Comparison of ENCODE assay signal across 9 mouse cellular contexts in the genomic region with DNA sequence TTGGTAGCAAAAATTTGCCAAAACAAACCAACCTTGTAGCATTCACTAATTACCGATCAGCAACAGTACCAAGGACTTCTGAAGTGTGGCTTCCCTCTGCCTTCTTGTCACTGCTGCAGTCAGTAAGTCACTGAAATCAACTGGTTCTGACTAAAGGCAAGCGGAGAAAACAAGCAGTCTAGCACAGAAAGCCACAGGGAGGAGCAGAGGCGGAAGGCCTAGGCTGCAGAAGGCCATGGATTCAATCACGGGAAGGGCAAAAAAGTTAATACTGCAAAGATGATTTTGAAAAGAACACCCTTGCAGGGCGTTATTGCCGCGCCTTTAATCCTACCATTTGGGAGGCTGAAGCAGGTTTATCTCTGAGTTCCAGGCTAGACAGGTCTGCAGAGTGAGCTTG. TPM values are rescaled to one million over a fixed set of nuclear protein-coding genes. Genes with fewer than 3 reads are reported as not detected.
A peak's percentile ranks its signal among the peaks of the same experiment; 100 is the strongest.
DNase-seq lines count a peak whose midpoint lies in the region; ATAC-seq and TF ChIP-seq lines count a peak whose summit lies in the region.
"Had no signal": no experiment of that assay in that cellular context is flagged by ENCODE, and none has a peak within 500 bp of the region (broad histone marks: within the 10 kb centered on the region; RNA-seq: fewer than 3 reads in every experiment).

No protein-coding gene starts in this region.

- H3K36me3 ChIP-seq in forebrain, embryonic 10.5 days (replicated peaks), result peaks cover 60% of the 10 kb centered on the region
- H3K36me3 ChIP-seq in forebrain, postnatal 0 days (ENCODE audit: insufficient read depth), result peaks cover 13% of the 10 kb centered on the region
- H3K36me3 ChIP-seq in lung, embryonic 16.5 days (ENCODE audit: control insufficient read depth, insufficient read depth, low read length), result peaks cover 13% of the 10 kb centered on the region; the same call in 1 of the 2 replicates
- peaks cover 11% of the 10 kb centered on the region for H3K36me3 ChIP-seq in intestine, postnatal 0 days (ENCODE audit: control insufficient read depth, insufficient read depth)
- peaks cover 21% of the 10 kb centered on the region for H3K36me3 ChIP-seq in stomach, embryonic 14.5 days (ENCODE audit: control insufficient read depth, insufficient read depth, low read length)

- TF ChIP-seq CTCF in forebrain, postnatal 0 days (IDR thresholded peaks at IDR 0.05; ENCODE audit: low read depth), result no peak
- TF ChIP-seq CTCF in intestine, postnatal 0 days (IDR thresholded peaks at IDR 0.05; ENCODE audit: low read depth), result no peak

- no peak overlapping the region for H3K4me2 ChIP-seq in forebrain, postnatal 0 days (ENCODE audit: low read depth)
- H3K4me2 ChIP-seq in lung, embryonic 16.5 days (ENCODE audit: low read depth, low read length), result peak overlapping the region; percentile 94; the same call in 1 of the 2 replicates
- peak overlapping the region; percentile 79 for H3K4me2 ChIP-seq in intestine, postnatal 0 days (replicated peaks; ENCODE audit: low read depth)
- H3K4me2 ChIP-seq in stomach, embryonic 14.5 days (replicated peaks; ENCODE audit: low read depth, low read length), result peak overlapping the region; percentile 81

- no peak for ATAC-seq in forebrain, postnatal 0 days
- no peak for ATAC-seq in lung, embryonic 16.5 days (ENCODE audit: low read depth)
- no peak for ATAC-seq in intestine, postnatal 0 days
- ATAC-seq in stomach, embryonic 14.5 days (ENCODE audit: insufficient number of reproducible peaks, insufficient read depth, low FRiP score, low read depth), result no peak

- no peaks in the 10 kb centered on the region for H3K9me3 ChIP-seq in forebrain, embryonic 10.5 days
- H3K9me3 ChIP-seq in forebrain, postnatal 0 days (ENCODE audit: low read length), result no peaks in the 10 kb centered on the region
- H3K9me3 ChIP-seq in lung, embryonic 16.5 days (ENCODE audit: control insufficient read depth, low read length), result no peaks in the 10 kb centered on the region
- no peaks in the 10 kb centered on the region for H3K9me3 ChIP-seq in intestine, postnatal 0 days (ENCODE audit: control insufficient read depth)
- no peaks in the 10 kb centered on the region for H3K9me3 ChIP-seq in stomach, embryonic 14.5 days (ENCODE audit: control insufficient read depth, low read depth, low read length)

- peaks cover 22% of the 10 kb centered on the region for H3K4me1 ChIP-seq in forebrain, embryonic 10.5 days
- H3K4me1 ChIP-seq in forebrain, postnatal 0 days (ENCODE audit: insufficient read depth), result peaks cover 6% of the 10 kb centered on the region
- H3K4me1 ChIP-seq in lung, embryonic 16.5 days (replicated peaks; ENCODE audit: control insufficient read depth, insufficient read depth, low read length), result peaks cover 10% of the 10 kb centered on the region; the same call in 1 of the 2 replicates
- no peaks in the 10 kb centered on the region for H3K4me1 ChIP-seq in intestine, postnatal 0 days (replicated peaks; ENCODE audit: control insufficient read depth, insufficient read depth, low read length)
- H3K4me1 ChIP-seq in stomach, embryonic 14.5 days (ENCODE audit: control insufficient read depth, insufficient read depth, low read length), result peaks cover 11% of the 10 kb centered on the region

- no peak for DNase-seq in forebrain, embryonic 10.5 days (ENCODE audit: extremely low spot score, low spot score)
- DNase-seq in forebrain, postnatal 0 days, result no peak
- DNase-seq in lung, postnatal 36 days, result no peak
- DNase-seq in spleen, postnatal 14 days (ENCODE audit: low spot score in 2 of 2), result no peak
- DNase-seq in cerebellum, adult 9-11 months, result no peak
- DNase-seq: B cell, adult 2 months had no signal

- H3K9ac ChIP-seq in forebrain, postnatal 0 days, result no peak overlapping the region
- no peak overlapping the region for H3K9ac ChIP-seq in lung, embryonic 16.5 days (ENCODE audit: low read length)
- H3K9ac ChIP-seq in intestine, postnatal 0 days (ENCODE audit: low read depth, low read length), result peak overlapping the region; percentile 12
- H3K9ac ChIP-seq in stomach, embryonic 14.5 days (replicated peaks; ENCODE audit: low read depth, low read length), result 0 out of 2 replicates have a peak overlapping the region, but pooled peaks have one; percentile 96

- peak overlapping the region; percentile 68 for H3K4me3 ChIP-seq in forebrain, embryonic 10.5 days
- H3K4me3 ChIP-seq in forebrain, postnatal 0 days (ENCODE audit: low read depth, low read length), result no peak overlapping the region
- H3K4me3 ChIP-seq in lung, embryonic 16.5 days (ENCODE audit: low read length), result peak overlapping the region; percentile 87
- H3K4me3 ChIP-seq in intestine, postnatal 0 days (ENCODE audit: low read depth, low read length), result peak overlapping the region; percentile 78; the same call in 1 of the 2 replicates
- no peak overlapping the region for H3K4me3 ChIP-seq in stomach, embryonic 14.5 days (ENCODE audit: low read depth, low read length)

- no peak overlapping the region for H3K27ac ChIP-seq in forebrain, embryonic 10.5 days
- H3K27ac ChIP-seq in forebrain, postnatal 0 days (ENCODE audit: low read depth, low read length), result no peak overlapping the region
- no peak overlapping the region for H3K27ac ChIP-seq in lung, embryonic 16.5 days (ENCODE audit: low read length)
- no peak overlapping the region for H3K27ac ChIP-seq in intestine, postnatal 0 days (ENCODE audit: low read depth, low read length)
- no peak overlapping the region for H3K27ac ChIP-seq in stomach, embryonic 14.5 days (ENCODE audit: low read length)

- 89% methylated on average over 7 of the region's 7 CpGs for WGBS in forebrain, embryonic 10.5 days
- WGBS in forebrain, postnatal 0 days, result 89% methylated on average over 7 of the region's 7 CpGs
- WGBS in lung, embryonic 16.5 days, result 80% methylated on average over 7 of the region's 7 CpGs
- 68% methylated on average over 7 of the region's 7 CpGs for WGBS in intestine, postnatal 0 days
- 85% methylated on average over 7 of the region's 7 CpGs for WGBS in stomach, embryonic 14.5 days

- H3K27me3 ChIP-seq in forebrain, embryonic 10.5 days (ENCODE audit: poor library complexity, severe bottlenecking), result no peaks in the 10 kb centered on the region
- H3K27me3 ChIP-seq in forebrain, postnatal 0 days (ENCODE audit: insufficient read depth, low read length), result no peaks in the 10 kb centered on the region
- H3K27me3 ChIP-seq in lung, embryonic 16.5 days (ENCODE audit: control insufficient read depth, insufficient read depth, low read depth, low read length), result no peaks in the 10 kb centered on the region
- H3K27me3 ChIP-seq in intestine, postnatal 0 days (replicated peaks; ENCODE audit: control insufficient read depth, insufficient read depth, low read length), result no peaks in the 10 kb centered on the region
- no peaks in the 10 kb centered on the region for H3K27me3 ChIP-seq in stomach, embryonic 14.5 days (ENCODE audit: control insufficient read depth, insufficient read depth, low read length)

RNA-seq across cellular contexts. Expression of a gene that starts 2.1 kb away (rescaled TPM):
- 294 and 298 TPM in 2 replicates for polyA plus RNA-seq in forebrain, embryonic 10.5 days (2016; fragmentation: Nextera tagmentation; extraction: Ambion mirVana)
- 181 and 195 TPM in 2 replicates for total RNA-seq in forebrain, postnatal 0 days (2014; rRNA removed)
- polyA plus RNA-seq in forebrain, postnatal 0 days (2015; fragmentation: Nextera tagmentation; extraction: Ambion mirVana), result 228 and 256 TPM in 2 replicates
- polyA plus RNA-seq in lung, embryonic 16.5 days (2015; fragmentation: Nextera tagmentation; extraction: Ambion mirVana), result 188 and 206 TPM in 2 replicates
- 278 and 296 TPM in 2 replicates for polyA plus RNA-seq in intestine, postnatal 0 days (2015; fragmentation: Nextera tagmentation; extraction: Ambion mirVana)
- 200 and 202 TPM in 2 replicates for polyA plus RNA-seq in stomach, embryonic 14.5 days (2014; fragmentation: Nextera tagmentation; extraction: Ambion mirVana)

RNA-seq across cellular contexts. Expression of a gene that starts 27.3 kb away (rescaled TPM):
- polyA plus RNA-seq in forebrain, embryonic 10.5 days (2016; fragmentation: Nextera tagmentation; extraction: Ambion mirVana), result 26.1 and 26.5 TPM in 2 replicates
- total RNA-seq in forebrain, postnatal 0 days (2014; rRNA removed), result 24.7 and 26.1 TPM in 2 replicates
- polyA plus RNA-seq in forebrain, postnatal 0 days (2015; fragmentation: Nextera tagmentation; extraction: Ambion mirVana), result 23.2 and 31.1 TPM in 2 replicates
- polyA plus RNA-seq in lung, embryonic 16.5 days (2015; fragmentation: Nextera tagmentation; extraction: Ambion mirVana), result 16.7 and 17.1 TPM in 2 replicates
- polyA plus RNA-seq in intestine, postnatal 0 days (2015; fragmentation: Nextera tagmentation; extraction: Ambion mirVana), result 25.3 and 29.1 TPM in 2 replicates
- 25.0 and 25.1 TPM in 2 replicates for polyA plus RNA-seq in stomach, embryonic 14.5 days (2014; fragmentation: Nextera tagmentation; extraction: Ambion mirVana)

Comparison
In these comparisons a context has a peak if more than half of its experiments do, and no peak if none do; other contexts are left out.
1. H3K4me3 ChIP-seq: peak in forebrain, embryonic 10.5 days (single experiment), lung, embryonic 16.5 days (single experiment) and intestine, postnatal 0 days (single experiment); none in forebrain, postnatal 0 days (single experiment) and stomach, embryonic 14.5 days (single experiment).
2. H3K9ac ChIP-seq: peak in intestine, postnatal 0 days (single experiment) and stomach, embryonic 14.5 days (single experiment); none in forebrain, postnatal 0 days (single experiment) and lung, embryonic 16.5 days (single experiment).